Mouse (Mus musculus) brain, adult 2 months (tissue): ENCODE measurements around the gene Esp23.
"Not testable (repeated sequence)": the region's sequence is repeated elsewhere in the genome, so short reads cannot be mapped to it uniquely, and the experiment has no call there.

Experiments used
- DNase-seq: peaks from one replicate; pipeline ENCODE4 v3.0.0; 2011; ENCODE audit warnings: low read depth, low spot score

The Esp23 gene

GRCm38 (mm10) chr17:39076937-39077336, at the start of gene Esp23:
TSS of gene Esp23 (minus strand) at chr17:39077037.
- DNase-seq = no peak

- not testable (repeated sequence) for DNase-seq
These were observed 30.3 kb upstream of the Esp23 start for GRCm38 (mm10) chr17:39107126-39107525.

- DNase-seq = no peak
These were observed 18.2 kb upstream of the Esp23 start, which contains the start of gene Esp22 for GRCm38 (mm10) chr17:39095034-39095433. TSS of gene Esp22 (plus strand) at chr17:39095334.

- no peak for DNase-seq
These were observed 13.2 kb downstream of the Esp23 start for GRCm38 (mm10) chr17:39063641-39064040.

- no peak for DNase-seq
These were observed 33.6 kb downstream of the Esp23 start, which contains the start of gene Gm21903 for GRCm38 (mm10) chr17:39043241-39043640. TSS of gene Gm21903 (minus strand) at chr17:39043341.

- not testable (repeated sequence) for DNase-seq
These were observed 40.4 kb downstream of the Esp23 start, which contains the start of gene Esp24 for GRCm38 (mm10) chr17:39036395-39036794. TSS of gene Esp24 (plus strand) at chr17:39036695.
